Mouse (Mus musculus) liver, postnatal 0 days (tissue): ENCODE results near the gene Llgl2. TPM values are rescaled to one million over a fixed set of nuclear protein-coding genes. Genes with fewer than 3 reads are reported as not detected.

Experiments
- ATAC-seq: fragments of 200-750 bp; cut with Nextera tagmentation; 2 replicates; pipeline ENCODE4 v1.8.0; 2017; ENCODE audit warnings: mild to moderate bottlenecking, moderate library complexity
- DNase-seq: peaks from one replicate; pipeline ENCODE4 v3.0.0-alpha.2; 2016
- H3K27ac ChIP-seq: fragments of 300-500 bp; sonication (generic); 2 replicates; pipeline ENCODE4 v1.5.1; 2014; ENCODE audit warnings: antibody characterized with exemption, moderate library complexity, mild to moderate bottlenecking, low read depth
- H3K27me3 ChIP-seq: fragments of 300-500 bp; sonication (generic); 2 replicates; pipeline ENCODE4 v1.6.1; 2014; ENCODE audit warnings: low read length, control low read depth, mixed read lengths; ENCODE audit not compliant: insufficient read depth
- H3K36me3 ChIP-seq: fragments of 300-500 bp; sonication (generic); replicated peaks from 2 replicates; pipeline ENCODE4 v1.6.1; 2014; ENCODE audit warnings: mild to moderate bottlenecking, control low read depth, low read length, moderate library complexity, mixed read lengths; ENCODE audit not compliant: insufficient read depth
- H3K4me1 ChIP-seq: fragments of 300-500 bp; sonication (generic); 2 replicates; pipeline ENCODE4 v1.6.1; 2014; ENCODE audit warnings: antibody characterized with exemption, mild to moderate bottlenecking, control low read depth; ENCODE audit not compliant: insufficient read depth
- H3K4me2 ChIP-seq: fragments of 300-500 bp; sonication (generic); 2 replicates; pipeline ENCODE4 v1.6.1; 2014; ENCODE audit warnings: low read depth, mild to moderate bottlenecking, low read length, moderate library complexity, mixed read lengths
- H3K4me3 ChIP-seq: fragments of 300-500 bp; sonication (generic); 2 replicates; pipeline ENCODE4 v1.5.1; 2014; ENCODE audit warnings: low read depth, low read length
- H3K9ac ChIP-seq: fragments of 300-500 bp; sonication (generic); replicated peaks from 2 replicates; pipeline ENCODE4 v1.6.1; 2014; ENCODE audit warnings: mild to moderate bottlenecking, moderate library complexity
- H3K9me3 ChIP-seq: fragments of 300-500 bp; sonication (generic); 2 replicates; pipeline ENCODE4 v1.6.1; 2016; ENCODE audit warnings: mild to moderate bottlenecking, control low read depth, low read length, mixed read lengths
- CTCF ChIP-seq: sonication (generic); IDR thresholded peaks from 2 replicates; pipeline ENCODE4 v1.5.1; 2016; ENCODE audit warnings: antibody characterized with exemption, low read depth
- EP300 ChIP-seq: IDR thresholded peaks from 2 replicates; pipeline ENCODE4 v1.6.1; 2016; ENCODE audit warnings: antibody characterized with exemption, low read depth, mild to moderate bottlenecking
- WGBS: fragments of 180-500 bp; shearing (Covaris S2); extraction: QIAGEN DNeasy Blood & Tissue Kit; methylation state at CpG from one replicate; pipeline ENCODE4 v1.1.7; 2014; ENCODE audit not compliant: insufficient replicate concordance; 5-methylcytosine and 5-hydroxymethylcytosine counted together
- polyA plus RNA-seq: library from polyadenylated mRNA; unstranded; fragments of >200 nt; fragmentation: Nextera tagmentation; extraction: Ambion mirVana; gene quantifications from 2 replicates; pipeline ENCODE4 v1.2.1, GENCODE M21; 2015

Gene Llgl2
- polyA plus RNA-seq: 15.1 and 20.9 TPM in 2 replicates

- peak within 1 kb of the TSS; percentile 77 for H3K4me3 ChIP-seq
- TF ChIP-seq CTCF (no peak), EP300 (no peak)
- H3K27me3 ChIP-seq: 0 out of 2 replicates have a peak, but pooled peaks cover 2% of the 10 kb centered on the region
- ATAC-seq: peak; percentile 95
- H3K4me2 ChIP-seq: peak within 1 kb of the TSS; percentile 99
- peak; percentile 96 for DNase-seq
- peak within 1 kb of the TSS; percentile 82 for H3K9ac ChIP-seq
- peak within 1 kb of the TSS; percentile 93 for H3K27ac ChIP-seq
- peaks cover 13% of the 10 kb centered on the region; the same call in 1 of the 2 replicates for H3K36me3 ChIP-seq
- H3K9me3 ChIP-seq: no peaks in the 10 kb centered on the region
- H3K4me1 ChIP-seq: peaks cover 23% of the 10 kb centered on the region
- WGBS: under 1% methylated on average over 83 of the region's 87 CpGs
Observed at GRCm38 (mm10) chr11:115823774-115824740, at the start of gene Llgl2. TSS of gene Llgl2 (plus strand) at chr11:115824049.

GRCm38 (mm10) chr11:115774653-115775052 is 49.2 kb upstream of the Llgl2 start:
- H3K27me3 ChIP-seq: no peaks in the 10 kb centered on the region
- no peak overlapping the region for H3K4me3 ChIP-seq
- no peaks in the 10 kb centered on the region for H3K9me3 ChIP-seq
- H3K27ac ChIP-seq: no peak overlapping the region
- peaks cover 19% of the 10 kb centered on the region for H3K4me1 ChIP-seq
- no peak for ATAC-seq
- 54% methylated on average over 4 of the region's 4 CpGs for WGBS
- H3K36me3 ChIP-seq: no peaks in the 10 kb centered on the region
- no peak overlapping the region for H3K4me2 ChIP-seq
- H3K9ac ChIP-seq: no peak overlapping the region
- TF ChIP-seq CTCF (no peak), EP300 (no peak)
- no peak for DNase-seq

- no peak for TF ChIP-seq EP300
- no peak for TF ChIP-seq CTCF
- H3K4me1 ChIP-seq: peaks cover 20% of the 10 kb centered on the region
- H3K4me3 ChIP-seq: no peak overlapping the region
- H3K27ac ChIP-seq: no peak overlapping the region
- no peak for DNase-seq
- no peak for ATAC-seq
- H3K36me3 ChIP-seq: no peaks in the 10 kb centered on the region
- no peak overlapping the region for H3K4me2 ChIP-seq
- no peak overlapping the region for H3K9ac ChIP-seq
- no peaks in the 10 kb centered on the region for H3K27me3 ChIP-seq
- H3K9me3 ChIP-seq: no peaks in the 10 kb centered on the region
- WGBS: 78% methylated on average over 18 of the region's 18 CpGs
Observed at GRCm38 (mm10) chr11:115775821-115776665, 47.8 kb upstream of the Llgl2 start.

GRCm38 (mm10) chr11:115776954-115777353 is 46.9 kb upstream of the Llgl2 start:
- no peak for TF ChIP-seq EP300
- TF ChIP-seq CTCF: no peak
- no peak overlapping the region for H3K9ac ChIP-seq
- no peak overlapping the region for H3K4me3 ChIP-seq
- H3K4me2 ChIP-seq: no peak overlapping the region
- H3K27ac ChIP-seq: no peak overlapping the region
- peaks cover 20% of the 10 kb centered on the region for H3K4me1 ChIP-seq
- 79% methylated on average over 9 of the region's 9 CpGs for WGBS
- H3K27me3 ChIP-seq: no peaks in the 10 kb centered on the region
- no peak for DNase-seq
- no peaks in the 10 kb centered on the region for H3K9me3 ChIP-seq
- H3K36me3 ChIP-seq: no peaks in the 10 kb centered on the region
- ATAC-seq: no peak

GRCm38 (mm10) chr11:115777487-115778335 is 46.1 kb upstream of the Llgl2 start:
- TF ChIP-seq EP300: no peak
- no peak for TF ChIP-seq CTCF
- no peak for DNase-seq
- no peak overlapping the region for H3K4me2 ChIP-seq
- H3K27me3 ChIP-seq: no peaks in the 10 kb centered on the region
- H3K27ac ChIP-seq: no peak overlapping the region
- no peaks in the 10 kb centered on the region for H3K36me3 ChIP-seq
- no peak overlapping the region for H3K9ac ChIP-seq
- ATAC-seq: no peak
- no peaks in the 10 kb centered on the region for H3K9me3 ChIP-seq
- H3K4me1 ChIP-seq: peaks cover 20% of the 10 kb centered on the region
- no peak overlapping the region for H3K4me3 ChIP-seq
- WGBS: 88% methylated on average over 17 of the region's 17 CpGs
